Mouse (Mus musculus) heart, postnatal 0 days (tissue): Measurements from ENCODE around the gene Pde4d. TPM values are rescaled to one million over a fixed set of nuclear protein-coding genes. Genes with fewer than 3 reads are reported as not detected.
A peak's percentile ranks its signal among the peaks of the same experiment; 100 is the strongest.

ENCODE experiments used
- ATAC-seq: fragments of 200-750 bp; cut with Nextera tagmentation; 2 replicates; pipeline ENCODE4 v1.8.0; 2017; ENCODE audit warnings: low read depth, moderate number of reproducible peaks, moderate library complexity; ENCODE audit not compliant: insufficient read depth
- DNase-seq: peaks from one replicate; pipeline ENCODE4 v3.0.0-alpha.2; 2016; ENCODE audit warnings: low spot score
- H3K27ac ChIP-seq: fragments of 300-500 bp; sonication (generic); 2 replicates; pipeline ENCODE4 v1.5.1; 2014; ENCODE audit warnings: low read depth, mild to moderate bottlenecking
- H3K27me3 ChIP-seq: fragments of 300-500 bp; sonication (generic); 2 replicates; pipeline ENCODE4 v1.6.1; 2014; ENCODE audit warnings: low read length, mixed read lengths; ENCODE audit not compliant: control insufficient read depth, insufficient read depth
- H3K36me3 ChIP-seq: fragments of 300-500 bp; sonication (generic); replicated peaks from 2 replicates; pipeline ENCODE4 v1.6.1; 2014; ENCODE audit warnings: low read length, mixed read lengths; ENCODE audit not compliant: control insufficient read depth, insufficient read depth
- H3K4me1 ChIP-seq: fragments of 300-500 bp; sonication (generic); 2 replicates; pipeline ENCODE4 v1.6.1; 2014; ENCODE audit warnings: antibody characterized with exemption; ENCODE audit not compliant: control insufficient read depth, insufficient read depth
- H3K4me2 ChIP-seq: fragments of 300-500 bp; sonication (generic); 2 replicates; pipeline ENCODE4 v1.6.1; 2014; ENCODE audit warnings: low read depth, mild to moderate bottlenecking, low read length, moderate library complexity
- H3K4me3 ChIP-seq: fragments of 300-500 bp; sonication (generic); 2 replicates; pipeline ENCODE4 v1.5.1; 2014; ENCODE audit warnings: low read depth, low read length
- H3K9ac ChIP-seq: fragments of 300-500 bp; sonication (generic); replicated peaks from 2 replicates; pipeline ENCODE4 v1.6.1; 2014; ENCODE audit warnings: low read depth, low read length, mixed read lengths
- H3K9me3 ChIP-seq: fragments of 300-500 bp; sonication (generic); replicated peaks from 2 replicates; pipeline ENCODE4 v1.6.1; 2016; ENCODE audit warnings: low read length; ENCODE audit not compliant: control insufficient read depth
- CTCF ChIP-seq: IDR thresholded peaks from 2 replicates; pipeline ENCODE4 v1.5.1; 2016; ENCODE audit warnings: antibody characterized with exemption, control low read depth, low read depth
- EP300 ChIP-seq: IDR thresholded peaks from 2 replicates; pipeline ENCODE4 v1.6.1; 2016; ENCODE audit warnings: antibody characterized with exemption, low read depth
- WGBS: fragments of 180-500 bp; shearing (Covaris S2); extraction: QIAGEN DNeasy Blood & Tissue Kit; methylation state at CpG from one replicate; pipeline ENCODE4 v1.1.7; 2014; 5-methylcytosine and 5-hydroxymethylcytosine counted together
- polyA plus RNA-seq: library from polyadenylated mRNA; unstranded; fragments of >200 nt; fragmentation: Nextera tagmentation; extraction: Ambion mirVana; gene quantifications from 2 replicates; pipeline ENCODE4 v1.2.1, GENCODE M21; 2015
- total RNA-seq: library from RNA; depleted of rRNA; stranded (reverse); fragments of >200 nt; gene quantifications from 2 replicates; pipeline ENCODE4 v1.2.3, GENCODE M21; 2014; ENCODE audit warnings: low replicate concordance

The Pde4d gene
- total and polyA plus RNA-seq, 2 experiments from 2014 or later: 21.9 to 58.0 TPM

GRCm38 (mm10) chr13:108465755-108466154, 16.0 kb downstream of the Pde4d start:
- H3K4me1 ChIP-seq: peaks cover 12% of the 10 kb centered on the region; the same call in 1 of the 2 replicates
- H3K4me3 ChIP-seq: no peak overlapping the region
- no peak overlapping the region for H3K9ac ChIP-seq
- no peaks in the 10 kb centered on the region for H3K36me3 ChIP-seq
- no peak overlapping the region for H3K4me2 ChIP-seq
- H3K27ac ChIP-seq: no peak overlapping the region
- ATAC-seq (no peak), DNase-seq (no peak)
- no peaks in the 10 kb centered on the region for H3K27me3 ChIP-seq
- no peak for TF ChIP-seq CTCF
- TF ChIP-seq EP300: no peak
- no peaks in the 10 kb centered on the region for H3K9me3 ChIP-seq

DNA sequence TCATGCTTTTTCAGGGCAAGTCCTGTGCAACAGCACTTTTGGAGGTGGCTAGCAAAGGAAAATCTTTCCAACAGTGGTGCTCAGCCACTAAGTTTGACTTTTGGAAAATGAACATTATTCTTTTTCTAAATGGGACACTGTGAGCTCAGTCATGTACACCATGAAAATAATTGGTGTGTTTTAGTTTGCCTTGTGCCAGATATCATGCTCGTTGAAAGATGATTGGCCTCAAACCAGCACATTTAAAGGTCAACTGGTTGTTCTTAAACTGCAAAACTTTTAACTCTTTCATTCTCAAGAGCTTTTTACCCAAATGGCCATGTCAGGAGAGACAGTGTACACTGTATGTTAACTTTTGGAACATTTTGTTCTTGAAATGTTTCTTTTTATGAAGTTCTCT, 17.3 kb downstream of the Pde4d start:
- Histone ChIP-seq H3K4me3 (no peak overlapping the region), H3K27ac (peak overlapping the region; percentile 58), H3K36me3 (no peaks in the 10 kb centered on the region), H3K9ac (no peak overlapping the region), H3K4me1 (peaks cover 12% of the 10 kb centered on the region; the same call in 1 of the 2 replicates), H3K4me2 (no peak overlapping the region), H3K9me3 (no peaks in the 10 kb centered on the region), H3K27me3 (no peaks in the 10 kb centered on the region)
- ATAC-seq (peak; percentile 66), DNase-seq (peak; percentile 55)
- TF ChIP-seq CTCF: no peak
- TF ChIP-seq EP300: 0 out of 2 replicates have a peak, but pooled peaks have one; percentile 38
- WGBS: 18% methylated on average over 1 of the region's 1 CpGs

- 93% methylated on average over 3 of the region's 3 CpGs for WGBS
- H3K36me3 ChIP-seq: no peaks in the 10 kb centered on the region
Observed at GRCm38 (mm10) chr13:108480451-108480850, 30.7 kb downstream of the Pde4d start.

DNA sequence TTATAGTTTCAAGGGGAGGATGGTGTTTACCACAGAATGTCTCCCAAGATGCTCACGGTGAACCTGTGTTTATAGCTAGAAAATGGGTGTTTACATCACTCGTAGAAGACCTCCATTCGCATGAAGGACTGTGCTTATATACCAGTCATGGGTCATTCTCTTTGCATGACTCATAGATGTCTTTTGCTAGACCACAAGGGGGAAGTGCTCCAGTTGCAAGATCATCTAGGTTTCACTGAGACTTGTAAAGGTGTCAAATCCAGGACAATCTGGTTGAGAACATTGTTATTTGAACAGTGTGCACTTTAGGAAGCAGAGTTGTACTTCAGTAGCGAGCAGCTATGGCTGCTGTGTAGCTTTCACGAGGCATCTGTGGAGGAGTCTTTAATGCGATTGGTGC, 35.3 kb downstream of the Pde4d start:
- no peak overlapping the region for H3K4me2 ChIP-seq
- 81% methylated on average over 6 of the region's 6 CpGs for WGBS
- DNase-seq (no peak), ATAC-seq (no peak)
- H3K9ac ChIP-seq: no peak overlapping the region
- H3K9me3 ChIP-seq: no peaks in the 10 kb centered on the region
- no peak overlapping the region for H3K27ac ChIP-seq
- TF ChIP-seq CTCF (no peak), EP300 (no peak)
- no peaks in the 10 kb centered on the region for H3K27me3 ChIP-seq
- 0 out of 2 replicates have a peak, but pooled peaks cover 5% of the 10 kb centered on the region for H3K4me1 ChIP-seq
- no peaks in the 10 kb centered on the region for H3K36me3 ChIP-seq
- H3K4me3 ChIP-seq: no peak overlapping the region

More at GRCm38 (mm10) chr13:108480451-108480850, 30.7 kb downstream of the Pde4d start:
- H3K4me2 ChIP-seq: no peak overlapping the region
- H3K4me1 ChIP-seq: no peaks in the 10 kb centered on the region
- no peak overlapping the region for H3K9ac ChIP-seq
- H3K4me3 ChIP-seq: no peak overlapping the region
- ATAC-seq (no peak), DNase-seq (no peak)
- no peaks in the 10 kb centered on the region for H3K27me3 ChIP-seq
- TF ChIP-seq EP300 (no peak), CTCF (no peak)
- no peak overlapping the region for H3K27ac ChIP-seq
- no peaks in the 10 kb centered on the region for H3K9me3 ChIP-seq

GRCm38 (mm10) chr13:108487066-108487465, 37.3 kb downstream of the Pde4d start:
- no peaks in the 10 kb centered on the region for H3K27me3 ChIP-seq
- TF ChIP-seq EP300 (no peak), CTCF (no peak)
- 0 out of 2 replicates have a peak, but pooled peaks cover 5% of the 10 kb centered on the region for H3K4me1 ChIP-seq
- 75% methylated on average over 3 of the region's 3 CpGs for WGBS
- H3K4me3 ChIP-seq: no peak overlapping the region
- DNase-seq (no peak), ATAC-seq (no peak)
- no peak overlapping the region for H3K4me2 ChIP-seq
- H3K36me3 ChIP-seq: no peaks in the 10 kb centered on the region
- H3K9me3 ChIP-seq: no peaks in the 10 kb centered on the region
- H3K27ac ChIP-seq: no peak overlapping the region
- H3K9ac ChIP-seq: no peak overlapping the region

GRCm38 (mm10) chr13:108489825-108490224, 40.1 kb downstream of the Pde4d start:
- ATAC-seq: no peak
- no peaks in the 10 kb centered on the region for H3K9me3 ChIP-seq
- no peak overlapping the region for H3K4me2 ChIP-seq
- no peak overlapping the region for H3K27ac ChIP-seq
- H3K4me3 ChIP-seq: no peak overlapping the region
- no peak for DNase-seq
- H3K4me1 ChIP-seq: 0 out of 2 replicates have a peak, but pooled peaks cover 5% of the 10 kb centered on the region
- no peaks in the 10 kb centered on the region for H3K27me3 ChIP-seq
- H3K36me3 ChIP-seq: no peaks in the 10 kb centered on the region
- TF ChIP-seq CTCF (no peak), EP300 (no peak)
- no peak overlapping the region for H3K9ac ChIP-seq
